Mouse (Mus musculus) kidney, postnatal 14 days (tissue): Measurements from ENCODE around the gene Naa25.

ENCODE experiments used
- DNase-seq: peaks from one replicate; pipeline ENCODE4 v3.0.0; 2022; ENCODE audit warnings: mixed read lengths

Gene Naa25

DNA sequence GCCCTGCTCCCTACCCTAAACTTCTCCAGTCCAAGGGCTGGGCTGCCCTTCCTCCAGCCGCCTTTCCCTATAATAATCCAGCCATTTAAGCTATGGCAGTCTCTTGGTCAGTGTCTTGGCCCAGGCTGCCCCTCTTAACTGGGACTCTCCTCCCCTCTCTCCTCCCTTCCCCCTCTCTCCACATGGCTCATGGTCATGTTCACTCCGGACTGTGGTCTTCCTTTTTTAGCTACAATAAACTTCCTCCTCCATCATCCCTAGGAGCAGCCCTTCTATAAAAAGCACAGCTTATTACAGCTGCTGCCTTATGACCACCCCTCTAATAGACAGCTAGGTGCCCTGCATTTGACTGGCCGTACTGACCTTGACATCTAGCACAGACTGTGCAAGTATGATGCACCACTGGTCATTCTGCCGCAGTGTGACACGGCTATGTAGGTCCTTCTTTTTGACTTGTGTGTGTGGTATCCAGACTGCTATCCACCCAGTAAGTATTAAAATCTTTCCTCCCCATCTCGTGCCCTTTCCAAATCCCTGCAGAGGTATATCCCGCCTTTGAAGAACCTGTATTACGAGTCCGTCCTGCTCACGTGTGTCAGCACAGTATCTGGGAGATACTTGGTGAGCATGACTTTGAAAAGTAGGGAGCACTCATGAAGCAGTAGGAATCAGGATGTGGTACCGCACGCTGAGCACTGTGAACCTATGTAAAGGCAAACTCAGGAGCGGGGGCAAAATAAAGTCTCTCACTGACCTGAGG is 56.2 kb downstream of the Naa25 start:
- DNase-seq, result no peak

GRCm38 (mm10) chr5:121454503-121454782 is 56.7 kb downstream of the Naa25 start:
- peak; percentile 40 for DNase-seq

DNA sequence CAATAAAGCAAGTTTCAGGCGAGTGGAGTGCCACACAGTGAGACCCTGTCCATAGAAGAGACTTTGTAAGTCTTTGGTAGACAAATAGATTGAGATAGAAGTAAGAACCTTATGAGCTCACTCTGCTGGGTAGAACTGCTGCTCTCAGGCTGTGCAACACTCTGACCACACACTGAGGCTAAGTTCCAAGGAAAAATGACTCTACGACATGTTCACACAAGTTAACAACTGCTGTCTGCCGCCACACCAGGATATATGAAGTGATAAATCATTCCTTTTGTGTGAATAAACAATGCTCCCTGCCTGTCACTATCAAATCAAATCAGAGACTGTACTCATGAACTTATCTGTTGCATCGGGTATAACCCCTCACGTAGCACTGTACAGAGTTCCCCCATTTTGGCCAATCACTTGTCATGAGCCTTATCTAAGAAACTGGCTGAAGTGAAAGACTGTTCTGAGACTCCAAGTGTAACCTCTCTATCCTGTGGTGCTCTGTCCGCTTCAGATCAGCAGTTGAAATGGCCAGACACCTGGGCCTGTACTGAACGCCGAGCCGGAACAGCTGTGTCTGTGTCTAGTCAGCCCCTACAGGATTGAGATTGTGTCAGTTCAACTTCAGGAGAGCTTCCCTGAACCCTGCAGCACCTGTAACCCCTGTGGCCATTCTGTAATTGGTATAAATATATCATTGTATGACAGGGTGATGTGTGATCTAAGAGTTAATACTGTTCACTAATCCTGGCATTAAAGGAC is 58.0 kb downstream of the Naa25 start:
- DNase-seq, result no peak

DNA sequence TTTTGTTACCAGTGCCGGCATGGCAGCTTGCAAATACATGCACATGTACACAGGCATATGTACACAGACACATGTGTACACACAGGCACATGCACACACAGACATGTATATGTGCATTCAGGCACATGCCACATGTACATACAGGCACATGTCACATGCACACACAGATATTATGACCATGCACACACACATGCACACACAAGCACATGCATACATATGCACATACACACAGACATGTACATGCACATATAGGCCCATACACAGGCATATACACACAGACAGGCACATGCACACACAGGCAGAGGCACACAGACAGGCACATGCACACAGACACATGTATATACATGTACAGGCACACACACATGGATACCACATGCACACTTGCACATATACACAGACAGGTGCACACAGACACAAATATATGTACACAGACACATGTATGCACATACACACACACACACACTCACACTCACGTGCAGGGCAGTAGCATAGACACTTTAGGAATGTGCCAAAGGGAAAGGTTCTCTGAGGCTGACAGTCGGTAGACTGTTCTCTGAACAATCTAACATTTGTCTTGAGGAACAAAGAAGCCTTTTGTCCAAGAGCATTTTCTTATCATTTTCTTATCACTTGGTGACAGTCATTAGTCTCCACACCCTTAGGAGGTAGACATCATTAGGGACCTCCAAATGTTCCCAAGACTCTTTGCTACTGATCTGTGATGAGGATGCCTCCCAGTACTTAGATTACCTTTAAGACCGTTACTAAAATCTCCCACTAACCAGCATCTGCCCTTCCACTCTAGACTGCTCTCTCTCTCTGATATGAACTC is 63.8 kb downstream of the Naa25 start:
- DNase-seq, result no peak

GRCm38 (mm10) chr5:121462171-121462502 is 64.4 kb downstream of the Naa25 start:
- no peak for DNase-seq

DNA sequence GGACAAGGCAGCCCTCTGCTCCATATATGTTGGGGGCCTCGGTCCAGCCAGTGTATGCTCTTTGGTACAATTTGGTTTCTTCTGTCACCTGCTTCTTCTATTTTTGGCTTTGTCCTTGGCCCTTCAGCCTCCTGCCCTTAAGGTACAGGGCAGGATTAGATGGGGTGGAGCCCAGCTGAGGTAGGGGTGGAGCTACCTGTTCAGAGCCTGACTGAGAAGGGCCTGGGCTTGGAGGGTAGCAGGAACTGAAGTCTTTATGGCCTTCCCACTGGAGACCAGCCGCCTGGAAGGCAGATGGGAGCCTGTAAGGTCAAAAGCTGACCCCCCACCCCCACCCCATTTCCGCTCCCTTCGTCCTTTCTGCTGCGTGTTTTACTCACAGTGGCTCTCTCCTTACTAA is 65.2 kb downstream of the Naa25 start:
- DNase-seq, result peak; percentile 69

- DNase-seq, result peak; percentile 30
These were observed 66.0 kb downstream of the Naa25 start for GRCm38 (mm10) chr5:121463601-121464250.

DNA sequence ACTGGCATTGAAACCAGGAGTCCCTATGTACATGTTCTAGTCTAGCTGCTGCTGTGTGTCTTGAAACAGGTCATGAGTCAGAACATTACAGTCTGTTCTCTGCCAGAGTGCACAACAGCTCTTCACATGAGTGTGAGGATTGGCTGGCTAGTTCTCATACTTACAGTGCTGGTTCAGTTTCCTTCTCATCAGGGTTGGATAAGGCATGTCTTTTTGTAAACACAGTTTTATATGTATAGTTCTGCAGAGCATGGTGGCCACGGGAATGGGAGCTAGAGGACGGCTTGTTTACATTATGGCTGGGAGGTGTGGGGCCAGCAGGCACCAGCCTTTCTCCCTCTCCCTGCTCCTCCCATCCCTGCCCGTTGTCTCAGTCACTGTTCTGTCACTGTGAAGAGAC is 71.8 kb downstream of the Naa25 start:
- DNase-seq, result no peak

- no peak for DNase-seq
These were observed 74.7 kb downstream of the Naa25 start for GRCm38 (mm10) chr5:121472411-121472810.

- peak; percentile 27 for DNase-seq
These were observed 76.9 kb downstream of the Naa25 start for GRCm38 (mm10) chr5:121474610-121475009.

DNA sequence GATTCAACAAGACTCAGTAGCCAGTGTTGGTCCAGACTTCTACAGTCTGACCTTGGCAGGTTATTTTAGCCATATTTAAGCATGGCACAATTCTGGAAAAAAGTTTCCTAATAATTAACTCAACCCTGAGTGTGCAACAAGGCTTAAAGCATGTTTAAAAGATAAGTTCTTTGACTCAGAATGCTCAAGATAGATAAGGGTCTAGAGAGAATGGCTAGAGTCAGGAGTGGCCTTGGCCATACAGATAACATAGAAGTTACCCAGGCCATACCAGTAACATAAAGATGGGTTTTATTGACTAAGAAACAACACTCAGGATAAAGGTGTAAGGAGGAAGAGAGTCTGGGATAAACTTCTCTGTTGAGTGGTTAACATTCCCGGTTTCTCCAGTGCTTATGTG is 78.3 kb downstream of the Naa25 start:
- DNase-seq, result no peak

GRCm38 (mm10) chr5:121477680-121478079 is 79.9 kb downstream of the Naa25 start:
- peak; percentile 58 for DNase-seq

DNA sequence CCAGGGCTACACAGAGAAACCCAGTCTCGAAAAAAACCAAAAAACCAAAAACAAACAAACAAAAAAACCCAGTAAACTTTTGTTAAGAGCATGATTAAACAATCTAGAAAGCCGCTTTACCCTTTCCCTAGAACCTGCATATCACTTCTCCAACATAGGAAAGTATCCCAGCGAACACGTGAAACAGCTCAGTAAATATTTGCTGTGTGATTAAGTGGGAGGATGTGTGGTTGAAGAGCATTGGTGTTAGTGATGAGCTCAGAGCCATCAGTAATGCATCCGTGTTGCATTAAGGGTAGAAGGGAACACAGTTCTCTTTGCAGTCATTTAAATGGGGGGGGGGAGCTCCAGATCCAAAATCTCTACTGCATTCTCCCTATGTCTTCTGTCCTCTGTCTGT is 87.1 kb downstream of the Naa25 start:
- no peak for DNase-seq

- no peak for DNase-seq
These were observed 95.6 kb downstream of the Naa25 start for GRCm38 (mm10) chr5:121493305-121493704.
